8 mouse cellular contexts compared by ENCODE assay signal in the genomic region with DNA sequence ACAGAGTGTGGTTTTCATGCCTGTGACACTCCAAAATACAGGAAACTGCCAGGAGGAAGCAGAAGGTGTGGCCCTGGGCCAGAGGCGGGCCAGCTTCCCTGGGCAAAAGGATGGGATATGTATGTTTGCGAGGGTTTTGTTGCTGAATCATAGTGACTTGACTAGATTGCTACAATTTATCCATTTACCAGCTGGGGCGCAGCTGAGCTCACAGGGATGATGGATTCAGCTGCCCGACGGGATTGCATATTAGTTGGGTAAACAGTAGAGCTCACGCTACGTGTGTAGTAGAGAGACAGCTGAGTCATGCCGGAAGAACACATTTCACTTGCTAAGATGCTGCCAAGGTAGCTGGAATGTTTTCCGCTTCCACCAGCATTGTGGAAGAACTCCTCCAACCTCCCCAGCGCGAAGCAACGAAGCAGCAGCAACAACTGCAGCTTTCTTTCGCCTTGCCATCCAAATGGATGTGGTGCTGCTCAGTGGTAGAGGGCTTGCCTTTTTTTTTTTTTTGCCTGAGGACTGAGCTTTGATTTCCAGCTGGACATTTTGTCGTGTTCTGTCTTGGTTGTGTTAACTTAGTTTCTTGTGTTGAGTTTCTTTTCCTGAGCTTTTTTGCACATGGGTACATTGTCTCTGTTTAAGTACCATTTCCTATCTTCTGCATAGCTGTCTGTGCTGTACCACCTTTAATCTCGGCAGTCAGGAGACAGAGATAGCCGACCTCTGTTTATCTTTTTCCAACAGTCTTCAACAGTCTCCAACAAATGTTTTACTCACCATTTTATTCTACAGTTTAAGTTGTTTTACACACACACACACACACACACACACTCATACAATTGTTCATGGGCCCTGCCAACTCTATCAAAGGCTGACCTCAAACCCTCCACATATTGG. TPM values are rescaled to one million over a fixed set of nuclear protein-coding genes. Genes with fewer than 3 reads are reported as not detected.
DNase-seq lines count a peak whose midpoint lies in the region; ATAC-seq and TF ChIP-seq lines count a peak whose summit lies in the region.

A gene (minus strand): TSS at position 58 of the 900 bp plus-strand sequence.

- no peaks in the 10 kb centered on the region for H3K9me3 ChIP-seq in embryonic facial prominence, embryonic 11.5 days (replicated peaks; ENCODE audit: control insufficient read depth, low read length)
- H3K9me3 ChIP-seq in heart, embryonic 11.5 days (replicated peaks; ENCODE audit: control insufficient read depth, low read length): no peaks in the 10 kb centered on the region
- no peaks in the 10 kb centered on the region for H3K9me3 ChIP-seq in kidney, postnatal 0 days (replicated peaks; ENCODE audit: low read length)
- no peaks in the 10 kb centered on the region for H3K9me3 ChIP-seq in neural tube, embryonic 15.5 days (replicated peaks)

- H3K27ac ChIP-seq in embryonic facial prominence, embryonic 11.5 days (replicated peaks; ENCODE audit: low read depth, low read length): no peak within 1 kb of the TSS
- no peak within 1 kb of the TSS for H3K27ac ChIP-seq in heart, embryonic 11.5 days (ENCODE audit: low read depth, low read length)
- 0 out of 2 replicates have a peak within 1 kb of the TSS, but pooled peaks have one; percentile 2 for H3K27ac ChIP-seq in kidney, postnatal 0 days
- peak within 1 kb of the TSS; percentile 88 for H3K27ac ChIP-seq in liver, adult 2 months (replicated peaks; ENCODE audit: insufficient read depth, low read depth, low read length)
- no peak within 1 kb of the TSS for H3K27ac ChIP-seq in neural tube, embryonic 15.5 days (replicated peaks)

- no peaks in the 10 kb centered on the region for H3K79me2 ChIP-seq in liver, adult 2 months (ENCODE audit: control insufficient read depth, insufficient read depth, low read length)

- no peaks in the 10 kb centered on the region for H3K36me3 ChIP-seq in embryonic facial prominence, embryonic 11.5 days (replicated peaks; ENCODE audit: control insufficient read depth, insufficient read depth, low read depth, low read length)
- no peaks in the 10 kb centered on the region for H3K36me3 ChIP-seq in heart, embryonic 11.5 days (ENCODE audit: control insufficient read depth, insufficient read depth, low read length)
- H3K36me3 ChIP-seq in kidney, postnatal 0 days (ENCODE audit: insufficient read depth, low read length): no peaks in the 10 kb centered on the region
- no peaks in the 10 kb centered on the region for H3K36me3 ChIP-seq in liver, adult 2 months (ENCODE audit: control insufficient read depth, insufficient read depth, low read length)
- H3K36me3 ChIP-seq in neural tube, embryonic 15.5 days: no peaks in the 10 kb centered on the region

- H3K4me3 ChIP-seq in embryonic facial prominence, embryonic 11.5 days (ENCODE audit: low read depth, low read length): no peak within 1 kb of the TSS
- no peak within 1 kb of the TSS for H3K4me3 ChIP-seq in heart, embryonic 11.5 days (ENCODE audit: low read depth, low read length)
- H3K4me3 ChIP-seq in kidney, postnatal 0 days (replicated peaks; ENCODE audit: low read depth, low read length): no peak within 1 kb of the TSS
- H3K4me3 ChIP-seq in liver, adult 2 months (ENCODE audit: insufficient read depth, low read depth, low read length): no peak within 1 kb of the TSS
- H3K4me3 ChIP-seq in neural tube, embryonic 15.5 days (replicated peaks): no peak within 1 kb of the TSS

- no peaks in the 10 kb centered on the region for H3K4me1 ChIP-seq in embryonic facial prominence, embryonic 11.5 days (ENCODE audit: control insufficient read depth, insufficient read depth, low read length)
- no peaks in the 10 kb centered on the region for H3K4me1 ChIP-seq in heart, embryonic 11.5 days (ENCODE audit: control insufficient read depth, insufficient read depth, low read length)
- H3K4me1 ChIP-seq in kidney, postnatal 0 days (replicated peaks; ENCODE audit: insufficient read depth, low read length): no peaks in the 10 kb centered on the region
- peaks cover 16% of the 10 kb centered on the region for H3K4me1 ChIP-seq in liver, adult 2 months (ENCODE audit: control insufficient read depth, insufficient read depth, low read length)
- 0 out of 2 replicates have a peak, but pooled peaks cover 2% of the 10 kb centered on the region for H3K4me1 ChIP-seq in neural tube, embryonic 15.5 days

- TF ChIP-seq CTCF in kidney, postnatal 0 days (IDR thresholded peaks at IDR 0.05; ENCODE audit: low read depth): peak; percentile 55
- peak; percentile 66 for TF ChIP-seq CTCF in liver, adult 2 months (IDR thresholded peaks at IDR 0.05; ENCODE audit: low read depth, low read length)

- H3K4me2 ChIP-seq in embryonic facial prominence, embryonic 11.5 days (ENCODE audit: low read depth, low read length): no peak within 1 kb of the TSS; the same call in 1 of the 2 replicates
- peak within 1 kb of the TSS; percentile 31 for H3K4me2 ChIP-seq in heart, embryonic 11.5 days
- H3K4me2 ChIP-seq in kidney, postnatal 0 days (ENCODE audit: low read length): peak within 1 kb of the TSS; percentile 27
- peak within 1 kb of the TSS; percentile 32 for H3K4me2 ChIP-seq in neural tube, embryonic 15.5 days

- WGBS in embryonic facial prominence, embryonic 11.5 days: 55% methylated on average over 16 of the region's 16 CpGs
- WGBS in heart, embryonic 11.5 days (ENCODE audit: insufficient replicate concordance): 46% methylated on average over 16 of the region's 16 CpGs
- 38% methylated on average over 16 of the region's 16 CpGs for WGBS in kidney, postnatal 0 days
- 15% methylated on average over 16 of the region's 16 CpGs for WGBS in liver, adult 2 months
- 55% methylated on average over 16 of the region's 16 CpGs for WGBS in neural tube, embryonic 15.5 days

- DNase-seq in 3134 (ENCODE audit: extremely low read depth, insufficient read length, low spot score): peak; percentile 87
- peak; percentile 58 to 65 for DNase-seq in adrenal gland, adult 18-20 months (ENCODE audit: low spot score in 2 of 2)
- DNase-seq in embryonic facial prominence, embryonic 11.5 days (ENCODE audit: low spot score): peak; percentile 66
- DNase-seq in kidney, postnatal 0 days (ENCODE audit: low spot score): peak; percentile 84
- peak; percentile 98 for DNase-seq in liver, adult 2 months (ENCODE audit: extremely low read depth, low read depth, low spot score)
- DNase-seq in urinary bladder, postnatal 25 days (ENCODE audit: low spot score): peak; percentile 69

- no peak within 1 kb of the TSS for H3K9ac ChIP-seq in embryonic facial prominence, embryonic 11.5 days (replicated peaks; ENCODE audit: low read length)
- H3K9ac ChIP-seq in heart, embryonic 11.5 days (ENCODE audit: low read depth, low read length): no peak within 1 kb of the TSS
- H3K9ac ChIP-seq in kidney, postnatal 0 days (ENCODE audit: low read depth, low read length): no peak within 1 kb of the TSS
- H3K9ac ChIP-seq in liver, adult 2 months (ENCODE audit: low read depth, low read length): peak within 1 kb of the TSS; percentile 26
- no peak within 1 kb of the TSS for H3K9ac ChIP-seq in neural tube, embryonic 15.5 days (replicated peaks)

- no peak for TF ChIP-seq POLR2A in liver, adult 2 months (IDR thresholded peaks at IDR 0.05; ENCODE audit: extremely low read depth, insufficient read depth, low read length)

- ATAC-seq in embryonic facial prominence, embryonic 11.5 days (replicated peaks; ENCODE audit: insufficient number of reproducible peaks, low FRiP score, low TSS enrichment, low read depth): no peak
- peak; percentile 52; the same call in 1 of the 2 replicates for ATAC-seq in heart, embryonic 11.5 days (replicated peaks; ENCODE audit: insufficient number of reproducible peaks, low FRiP score, low TSS enrichment)
- ATAC-seq in kidney, postnatal 0 days (replicated peaks; ENCODE audit: low FRiP score, low read depth): peak; percentile 59
- ATAC-seq in neural tube, embryonic 15.5 days (ENCODE audit: low FRiP score): no peak

- no peaks in the 10 kb centered on the region for H3K27me3 ChIP-seq in embryonic facial prominence, embryonic 11.5 days (ENCODE audit: control insufficient read depth, insufficient read depth, low read length)
- no peaks in the 10 kb centered on the region for H3K27me3 ChIP-seq in heart, embryonic 11.5 days (ENCODE audit: control insufficient read depth, insufficient read depth, low read length)
- no peaks in the 10 kb centered on the region for H3K27me3 ChIP-seq in kidney, postnatal 0 days (ENCODE audit: insufficient read depth, low read length)
- H3K27me3 ChIP-seq in liver, adult 2 months (ENCODE audit: control insufficient read depth, insufficient read depth, low read length): no peaks in the 10 kb centered on the region
- H3K27me3 ChIP-seq in neural tube, embryonic 15.5 days (replicated peaks): no peaks in the 10 kb centered on the region

RNA-seq across cellular contexts. Expression of the gene that starts here (rescaled TPM):
- 10 to 100 TPM; 50.2 to 66.1 TPM for total RNA-seq in adrenal gland, adult 18-20 months (2021)
- 2.2 and 2.3 TPM in 2 replicates for polyA plus RNA-seq in embryonic facial prominence, embryonic 11.5 days (2014; fragmentation: Nextera tagmentation; extraction: Ambion mirVana)
- polyA plus RNA-seq in heart, embryonic 11.5 days (2014; fragmentation: Nextera tagmentation; extraction: Ambion mirVana): 2.9 and 3.4 TPM in 2 replicates
- 3.1 and 4.4 TPM in 2 replicates for polyA plus RNA-seq in kidney, postnatal 0 days (2015; fragmentation: Nextera tagmentation; extraction: Ambion mirVana)
- total RNA-seq in liver, adult 2 months (2014; rRNA removed): 4.1 and 7.9 TPM in 2 replicates
- polyA plus RNA-seq in liver, adult 2 months (2012; rRNA removed): 4.4 and 9.2 TPM in 2 replicates
- 1.9 and 7.6 TPM in 2 replicates for polyA plus RNA-seq in neural tube, embryonic 15.5 days (2015; fragmentation: Nextera tagmentation; extraction: Ambion mirVana)

Comparison
In these comparisons a context has a peak if more than half of its experiments do, and no peak if none do; other contexts are left out.
1. ATAC-seq: peak in heart, embryonic 11.5 days (single experiment) and kidney, postnatal 0 days (single experiment); none in embryonic facial prominence, embryonic 11.5 days (single experiment) and neural tube, embryonic 15.5 days (single experiment).
2. H3K27ac ChIP-seq: peak in kidney, postnatal 0 days (single experiment) and liver, adult 2 months (single experiment); none in embryonic facial prominence, embryonic 11.5 days (single experiment), heart, embryonic 11.5 days (single experiment) and neural tube, embryonic 15.5 days (single experiment).
3. Peak in every context shown above with its lines, with median percentiles within 50 percentile points of each other: DNase-seq.